Mouse (Mus musculus) midbrain, embryonic 14.5 days (tissue): ENCODE measurements around the gene Wdr77. TPM values are rescaled to one million over a fixed set of nuclear protein-coding genes. Genes with fewer than 3 reads are reported as not detected.
A peak's percentile ranks its signal among the peaks of the same experiment; 100 is the strongest.

Source experiments
- ATAC-seq: fragments of 200-750 bp; cut with Nextera tagmentation; 2 replicates; pipeline ENCODE4 v1.8.0; 2017; ENCODE audit warnings: moderate number of reproducible peaks, moderate library complexity; ENCODE audit not compliant: low FRiP score, low TSS enrichment
- DNase-seq: peaks from one replicate; pipeline ENCODE4 v3.0.0-alpha.2; 2015
- H3K27ac ChIP-seq: fragments of 300-500 bp; sonication (generic); replicated peaks from 2 replicates; pipeline ENCODE4 v1.5.1; 2014; ENCODE audit warnings: mild to moderate bottlenecking, low read depth, low read length, moderate library complexity
- H3K27me3 ChIP-seq: fragments of 300-500 bp; sonication (generic); 2 replicates; pipeline ENCODE4 v1.6.1; 2014; ENCODE audit warnings: low read length, control low read depth, mixed read lengths; ENCODE audit not compliant: control insufficient read depth, insufficient read depth
- H3K36me3 ChIP-seq: fragments of 300-500 bp; sonication (generic); 2 replicates; pipeline ENCODE4 v1.6.1; 2014; ENCODE audit warnings: low read length, control low read depth; ENCODE audit not compliant: control insufficient read depth, insufficient read depth
- H3K4me1 ChIP-seq: fragments of 300-500 bp; sonication (generic); 2 replicates; pipeline ENCODE4 v1.6.1; 2014; ENCODE audit warnings: mild to moderate bottlenecking, antibody characterized with exemption, low read length, control low read depth; ENCODE audit not compliant: control insufficient read depth, insufficient read depth
- H3K4me2 ChIP-seq: fragments of 300-500 bp; sonication (generic); 2 replicates; pipeline ENCODE4 v1.6.1; 2014; ENCODE audit warnings: mild to moderate bottlenecking, low read length, moderate library complexity
- H3K4me3 ChIP-seq: fragments of 300-500 bp; sonication (generic); replicated peaks from 2 replicates; pipeline ENCODE4 v1.5.1; 2014; ENCODE audit warnings: low read depth, low read length
- H3K9ac ChIP-seq: fragments of 300-500 bp; sonication (generic); replicated peaks from 2 replicates; pipeline ENCODE4 v1.6.1; 2014; ENCODE audit warnings: mild to moderate bottlenecking, low read length, moderate library complexity
- H3K9me3 ChIP-seq: fragments of 300-500 bp; sonication (generic); 2 replicates; pipeline ENCODE4 v1.6.1; 2016; ENCODE audit warnings: low read length, control low read depth, mixed read lengths; ENCODE audit not compliant: control insufficient read depth
- WGBS: fragments of 180-500 bp; shearing (Covaris S2); extraction: QIAGEN DNeasy Blood & Tissue Kit; methylation state at CpG from one replicate; pipeline ENCODE4 v1.1.7; 2014; 5-methylcytosine and 5-hydroxymethylcytosine counted together
- polyA plus RNA-seq: library from polyadenylated mRNA; unstranded; fragments of >200 nt; fragmentation: Nextera tagmentation; extraction: Ambion mirVana; gene quantifications from 2 replicates; pipeline ENCODE4 v1.2.1, GENCODE M21; 2014

The Wdr77 gene
- polyA plus RNA-seq, 1 experiment from 2014 or later: 94.8 TPM

DNA sequence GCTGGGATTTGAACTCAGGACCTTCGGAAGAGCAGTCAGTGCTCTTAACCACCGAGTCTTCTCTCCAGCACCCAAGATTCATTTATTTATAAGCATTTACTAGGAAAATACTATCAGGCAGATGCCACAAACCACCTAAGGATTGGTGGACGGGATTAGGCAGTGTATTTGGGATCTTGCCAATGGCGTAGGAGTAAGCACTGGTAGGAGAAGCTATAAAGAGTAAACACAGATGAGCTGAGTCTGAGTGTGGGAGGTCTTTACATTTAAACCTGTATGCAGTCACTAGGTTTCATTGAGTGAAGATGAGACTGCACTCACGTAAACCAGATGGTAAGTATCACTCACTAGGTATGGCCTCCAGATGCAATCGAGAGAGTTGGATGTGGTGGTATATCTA lies 25.2 kb upstream of the Wdr77 start:
- DNase-seq (no peak), ATAC-seq (no peak)
- no peaks in the 10 kb centered on the region for H3K4me1 ChIP-seq
- no peak overlapping the region for H3K9ac ChIP-seq
- H3K27me3 ChIP-seq: no peaks in the 10 kb centered on the region
- WGBS: 95% methylated on average over 6 of the region's 6 CpGs
- no peak overlapping the region for H3K27ac ChIP-seq
- H3K4me3 ChIP-seq: no peak overlapping the region
- H3K36me3 ChIP-seq: 0 out of 2 replicates have a peak, but pooled peaks cover 11% of the 10 kb centered on the region
- no peak overlapping the region for H3K4me2 ChIP-seq
- H3K9me3 ChIP-seq: no peaks in the 10 kb centered on the region

DNA sequence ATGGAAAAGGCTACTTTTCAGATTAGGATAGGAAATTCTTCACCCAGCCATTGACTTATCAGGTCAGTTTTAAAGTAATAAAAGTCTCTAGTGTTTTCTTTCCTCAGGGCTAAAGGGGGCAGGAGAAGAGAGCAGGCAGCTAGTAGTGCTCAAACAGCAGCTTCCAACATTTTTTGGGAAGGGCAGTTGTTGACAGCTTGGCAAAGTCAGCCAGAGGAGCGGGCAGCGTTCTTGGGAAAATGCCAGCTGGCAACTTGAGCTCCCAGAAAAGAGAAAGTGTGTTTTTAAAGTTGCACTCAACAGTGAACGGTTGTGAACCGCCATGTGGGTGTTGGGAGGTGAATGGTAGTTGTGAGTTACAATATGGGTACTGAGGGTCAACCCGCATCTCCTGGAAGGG lies 24.1 kb upstream of the Wdr77 start:
- Histone ChIP-seq H3K9ac (no peak overlapping the region), H3K4me3 (no peak overlapping the region), H3K9me3 (no peaks in the 10 kb centered on the region), H3K36me3 (0 out of 2 replicates have a peak, but pooled peaks cover 14% of the 10 kb centered on the region), H3K4me2 (no peak overlapping the region), H3K27ac (no peak overlapping the region), H3K4me1 (no peaks in the 10 kb centered on the region), H3K27me3 (no peaks in the 10 kb centered on the region)
- no peak for ATAC-seq
- DNase-seq: peak; percentile 9
- WGBS: 87% methylated on average over 5 of the region's 5 CpGs

DNA sequence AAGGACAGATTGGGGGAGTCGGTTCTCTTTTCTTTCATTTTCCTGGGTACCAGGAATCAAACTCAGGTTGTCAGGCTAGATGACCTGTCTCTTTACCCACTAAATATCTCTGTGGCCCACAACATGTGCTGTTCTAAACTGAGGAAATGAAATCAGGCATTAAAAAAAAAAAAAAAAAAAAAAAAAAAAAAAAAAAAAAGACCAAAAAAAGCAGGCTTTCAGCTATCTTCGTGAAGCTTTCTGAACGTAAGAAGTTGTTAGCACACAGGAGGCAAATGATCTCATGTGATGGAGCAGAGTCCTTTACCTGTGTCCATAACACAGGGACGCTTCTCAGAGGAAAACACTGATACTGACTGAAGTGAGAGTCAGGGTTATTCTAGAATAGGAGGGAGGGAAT lies 23.1 kb upstream of the Wdr77 start:
- no peak for DNase-seq
- H3K9ac ChIP-seq: no peak overlapping the region
- no peaks in the 10 kb centered on the region for H3K27me3 ChIP-seq
- no peak overlapping the region for H3K4me2 ChIP-seq
- H3K4me1 ChIP-seq: no peaks in the 10 kb centered on the region
- no peaks in the 10 kb centered on the region for H3K9me3 ChIP-seq
- ATAC-seq: no peak
- H3K36me3 ChIP-seq: peaks cover 22% of the 10 kb centered on the region
- 91% methylated on average over 4 of the region's 4 CpGs for WGBS
- H3K4me3 ChIP-seq: no peak overlapping the region
- H3K27ac ChIP-seq: no peak overlapping the region

DNA sequence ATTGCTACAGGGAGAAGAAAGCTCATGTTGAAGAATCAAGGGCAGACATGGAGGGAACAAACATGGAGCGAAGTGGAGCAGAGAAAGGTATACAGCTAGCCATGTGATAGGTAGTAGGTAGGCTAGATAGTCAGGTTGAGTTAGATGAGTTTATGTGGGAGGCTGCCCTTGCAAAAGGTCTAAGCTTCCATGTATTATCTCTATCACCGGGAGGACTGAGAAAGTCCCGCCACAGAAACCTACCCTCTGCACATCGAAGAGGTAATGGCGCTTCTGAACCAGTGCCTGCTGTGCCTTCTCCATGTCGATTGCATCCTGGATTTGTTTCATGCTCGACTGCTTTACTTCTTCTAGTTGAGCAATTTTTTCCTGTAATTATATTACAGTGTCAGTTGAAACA lies 7.8 kb upstream of the Wdr77 start:
- H3K4me3 ChIP-seq: no peak overlapping the region

DNA sequence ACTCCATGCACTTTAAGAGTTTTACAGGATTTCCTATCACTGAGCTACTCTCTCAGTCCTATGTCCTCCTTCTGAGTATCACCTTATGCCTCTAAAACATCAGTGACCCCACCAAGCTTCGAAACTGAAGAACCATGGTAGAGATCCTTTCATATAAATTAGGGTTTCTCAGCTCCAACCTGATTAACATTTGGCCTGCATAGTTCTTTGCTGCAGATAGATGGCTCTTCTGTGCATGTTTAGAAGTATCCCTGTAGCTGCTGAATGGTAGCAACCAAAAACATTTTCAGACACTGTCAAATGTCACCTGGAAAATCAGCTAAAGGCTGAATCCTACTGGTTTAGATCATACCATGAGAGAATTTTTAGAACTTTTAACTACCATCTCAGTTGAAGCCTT lies 1.9 kb upstream of the Wdr77 start:
- H3K27me3 ChIP-seq: no peaks in the 10 kb centered on the region
- H3K4me2 ChIP-seq: 0 out of 2 replicates have a peak overlapping the region, but pooled peaks have one; percentile 70
- 98% methylated on average over 1 of the region's 1 CpGs for WGBS
- no peak for ATAC-seq
- peaks cover 39% of the 10 kb centered on the region for H3K36me3 ChIP-seq
- no peak overlapping the region for H3K9ac ChIP-seq
- H3K27ac ChIP-seq: no peak overlapping the region
- no peaks in the 10 kb centered on the region for H3K9me3 ChIP-seq
- H3K4me1 ChIP-seq: peaks cover 19% of the 10 kb centered on the region
- DNase-seq: no peak
- peak overlapping the region; percentile 93; the same call in 1 of the 2 replicates for H3K4me3 ChIP-seq

More for the DNA sequence above, 7.8 kb upstream of the Wdr77 start:
- no peaks in the 10 kb centered on the region for H3K9me3 ChIP-seq
- H3K27ac ChIP-seq: no peak overlapping the region
- ATAC-seq: no peak
- no peak for DNase-seq
- H3K27me3 ChIP-seq: no peaks in the 10 kb centered on the region
- H3K36me3 ChIP-seq: peaks cover 81% of the 10 kb centered on the region
- no peak overlapping the region for H3K9ac ChIP-seq
- H3K4me1 ChIP-seq: no peaks in the 10 kb centered on the region
- no peak overlapping the region for H3K4me2 ChIP-seq
- WGBS: 92% methylated on average over 7 of the region's 7 CpGs

DNA sequence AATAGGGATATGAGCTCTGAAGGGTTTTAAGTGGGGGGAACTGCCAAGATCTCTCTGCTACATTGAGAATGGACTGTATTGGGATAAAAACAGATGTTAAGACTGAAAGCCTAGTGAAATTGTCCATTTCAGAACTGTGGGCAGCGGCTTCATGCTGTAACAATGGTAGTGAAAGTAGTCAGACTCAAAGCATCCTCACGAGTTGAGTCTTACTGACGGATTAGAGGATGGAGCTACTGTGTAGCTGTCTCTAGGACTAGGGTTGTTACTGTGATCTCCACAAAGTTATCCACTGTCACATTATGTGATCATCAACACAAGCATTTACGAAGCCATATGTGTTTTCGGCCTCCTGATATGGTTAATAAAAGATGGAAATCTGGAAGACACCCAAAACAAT lies 965 bp upstream of the Wdr77 start:
- Histone ChIP-seq H3K9me3 (no peaks in the 10 kb centered on the region), H3K27me3 (no peaks in the 10 kb centered on the region), H3K4me3 (peak overlapping the region; percentile 93), H3K9ac (peak overlapping the region; percentile 94), H3K4me1 (peaks cover 19% of the 10 kb centered on the region), H3K4me2 (peak overlapping the region; percentile 70), H3K36me3 (peaks cover 39% of the 10 kb centered on the region), H3K27ac (no peak overlapping the region)
- ATAC-seq (no peak), DNase-seq (no peak)
- 42% methylated on average over 5 of the region's 5 CpGs for WGBS

DNA sequence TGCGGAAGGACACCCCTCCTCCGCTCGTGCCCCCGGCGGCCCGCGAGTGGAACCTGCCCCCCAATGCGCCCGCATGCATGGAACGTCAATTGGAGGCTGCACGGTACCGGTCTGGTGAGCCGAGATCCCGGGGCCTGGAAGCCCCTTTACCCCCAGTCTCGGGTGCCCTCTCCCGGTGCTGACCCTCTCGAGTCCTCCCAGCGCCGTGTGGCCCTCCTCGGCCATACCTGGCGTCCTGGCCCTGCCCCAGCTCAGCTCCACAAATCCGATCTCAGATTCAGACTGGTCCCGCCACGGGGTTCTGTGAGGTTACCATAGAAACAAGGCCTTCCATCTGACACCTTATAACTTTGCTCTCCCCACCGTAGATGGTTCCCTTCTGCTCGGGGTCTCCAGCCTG lies 416 bp downstream of the Wdr77 start:
- Histone ChIP-seq H3K4me1 (peaks cover 19% of the 10 kb centered on the region), H3K9ac (peak overlapping the region; percentile 94), H3K27me3 (no peaks in the 10 kb centered on the region), H3K9me3 (no peaks in the 10 kb centered on the region), H3K4me2 (peak overlapping the region; percentile 79), H3K36me3 (peaks cover 45% of the 10 kb centered on the region), H3K4me3 (peak overlapping the region; percentile 93), H3K27ac (peak overlapping the region; percentile 80)
- under 1% methylated on average over 26 of the region's 26 CpGs for WGBS
- DNase-seq: peak; percentile 61
- peak; percentile 76 for ATAC-seq

DNA sequence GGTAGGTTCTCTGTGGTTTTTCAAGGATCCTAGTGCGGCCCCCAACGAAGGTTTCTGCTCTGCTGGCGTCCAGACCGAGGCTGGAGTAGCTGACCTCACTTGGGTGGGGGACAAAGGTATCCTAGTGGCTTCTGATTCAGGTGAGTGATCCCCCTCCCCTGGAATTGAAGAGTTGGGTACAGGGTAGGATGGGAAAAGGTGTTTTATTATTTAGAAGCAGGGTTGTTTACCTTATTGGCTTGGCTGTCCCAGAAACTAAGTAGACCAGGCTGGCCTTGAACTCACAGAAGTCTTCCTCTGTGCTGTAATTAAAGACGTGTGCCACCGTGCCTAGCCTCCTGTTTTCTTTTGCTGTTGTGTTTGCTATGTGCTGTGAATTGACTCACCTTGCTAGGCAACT lies 830 bp downstream of the Wdr77 start, which contains the start of gene Atp5f1:
Gene Atp5f1 (minus strand): TSS at position 101 of the 400 bp plus-strand sequence.
- H3K27ac ChIP-seq: peak within 1 kb of the TSS; percentile 87
- peak within 1 kb of the TSS; percentile 94 for H3K9ac ChIP-seq
- DNase-seq (no peak), ATAC-seq (no peak)
- WGBS: 4% methylated on average over 6 of the region's 6 CpGs
- no peaks in the 10 kb centered on the region for H3K27me3 ChIP-seq
- H3K4me1 ChIP-seq: peaks cover 19% of the 10 kb centered on the region
- H3K4me2 ChIP-seq: peak within 1 kb of the TSS; percentile 79
- H3K4me3 ChIP-seq: peak within 1 kb of the TSS; percentile 93
- H3K36me3 ChIP-seq: peaks cover 45% of the 10 kb centered on the region
- no peaks in the 10 kb centered on the region for H3K9me3 ChIP-seq

DNA sequence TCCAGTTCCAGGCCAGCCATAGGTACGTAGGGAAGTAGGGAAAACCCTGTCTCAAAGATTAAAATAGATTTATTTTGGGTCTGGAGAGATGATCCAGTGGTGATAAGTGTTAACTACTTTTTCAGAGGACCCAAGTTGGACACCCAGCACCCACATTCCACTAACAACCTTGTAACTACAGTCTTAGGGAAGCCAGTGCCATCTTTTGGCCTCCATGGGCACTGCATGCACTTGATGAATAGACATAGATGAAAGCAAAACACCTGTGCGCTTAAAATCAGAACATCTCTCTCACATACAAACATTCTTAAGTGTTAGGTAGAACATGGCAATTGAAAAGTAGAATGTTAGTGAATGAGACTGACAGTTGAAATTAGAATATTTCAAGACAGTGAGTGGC lies 1.5 kb downstream of the Wdr77 start:
- peak overlapping the region; percentile 93; the same call in 1 of the 2 replicates for H3K4me3 ChIP-seq
- peaks cover 49% of the 10 kb centered on the region for H3K36me3 ChIP-seq
- H3K4me2 ChIP-seq: peak overlapping the region; percentile 79; the same call in 1 of the 2 replicates
- ATAC-seq (no peak), DNase-seq (peak; percentile 25)
- WGBS: 93% methylated on average over 2 of the region's 2 CpGs
- no peak overlapping the region for H3K27ac ChIP-seq
- peaks cover 19% of the 10 kb centered on the region for H3K4me1 ChIP-seq
- no peak overlapping the region for H3K9ac ChIP-seq
- H3K27me3 ChIP-seq: no peaks in the 10 kb centered on the region
- no peaks in the 10 kb centered on the region for H3K9me3 ChIP-seq
